Mouse (Mus musculus): Measurements from ENCODE around the gene Csnk1g1. TPM values are rescaled to one million over a fixed set of nuclear protein-coding genes. Genes with fewer than 3 reads are reported as not detected.

Csnk1g1 gene
- polyA plus RNA-seq, 1 experiment from 2014 or later = 25.4 TPM

DNA sequence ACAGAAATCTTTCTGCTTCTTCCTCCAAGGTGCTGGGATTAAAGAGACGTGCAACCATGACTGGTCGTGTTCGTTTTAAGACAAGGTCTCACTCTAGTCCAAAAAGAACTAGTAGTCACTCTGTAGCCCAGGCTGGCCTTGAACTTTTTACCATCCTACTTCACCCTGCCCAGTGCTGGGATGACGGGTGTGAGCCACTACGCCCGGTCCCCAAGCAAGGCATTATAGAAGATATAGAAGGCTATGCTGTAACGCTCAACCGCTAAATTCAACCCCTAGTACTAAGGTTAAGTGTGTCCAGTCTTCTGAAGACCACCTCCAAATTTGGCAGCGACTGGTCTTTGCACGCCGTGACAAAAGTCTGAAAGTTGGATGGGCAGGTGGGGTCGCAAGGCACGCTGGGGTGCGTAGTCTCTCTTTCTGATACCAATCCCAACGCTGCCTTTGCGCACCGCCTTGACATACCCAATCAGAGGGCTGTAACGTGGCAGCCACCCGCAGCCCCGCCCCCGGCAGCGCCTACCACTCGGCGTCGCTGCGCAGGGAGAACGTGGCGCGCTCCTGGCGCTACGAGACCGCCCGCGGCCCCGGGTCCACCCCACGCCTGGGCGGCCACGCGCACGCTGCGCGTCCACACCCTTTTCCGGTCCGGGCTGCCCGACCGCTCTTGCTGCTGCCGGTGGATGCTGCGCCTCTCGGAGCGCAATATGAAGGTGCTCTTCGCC, 151.0 kb downstream of the Csnk1g1 start, which contains the start of gene Ppib:
TSS of gene Ppib (plus strand) at position 640 of the 725 bp plus-strand sequence.
- WGBS = 2% methylated on average over 51 of the region's 51 CpGs
- H3K4me1 ChIP-seq (replicated peaks) = peaks cover 30% of the 10 kb centered on the region
- H3K9me3 ChIP-seq = no peaks in the 10 kb centered on the region
- peak within 1 kb of the TSS; percentile 88 for H3K4me3 ChIP-seq (replicated peaks)
- ATAC-seq = peak; percentile 98
- peaks cover 24% of the 10 kb centered on the region for H3K36me3 ChIP-seq
- peak within 1 kb of the TSS; percentile 85 for H3K27ac ChIP-seq
- peak within 1 kb of the TSS; percentile 79 for H3K4me2 ChIP-seq (replicated peaks)
- H3K9ac ChIP-seq (replicated peaks) = peak within 1 kb of the TSS; percentile 93
- H3K27me3 ChIP-seq = no peaks in the 10 kb centered on the region

GRCm38 (mm10) chr9:66060308-66060647, 151.6 kb downstream of the Csnk1g1 start:
- peaks cover 28% of the 10 kb centered on the region for H3K36me3 ChIP-seq
- H3K4me1 ChIP-seq (replicated peaks) = peaks cover 30% of the 10 kb centered on the region
- WGBS = 0% methylated on average over 19 of the region's 20 CpGs
- H3K27ac ChIP-seq = peak overlapping the region; percentile 85
- peak; percentile 78 for ATAC-seq
- H3K9me3 ChIP-seq = no peaks in the 10 kb centered on the region
- peak overlapping the region; percentile 93 for H3K9ac ChIP-seq (replicated peaks)
- H3K4me3 ChIP-seq (replicated peaks) = peak overlapping the region; percentile 88
- H3K27me3 ChIP-seq = no peaks in the 10 kb centered on the region
- peak overlapping the region; percentile 79 for H3K4me2 ChIP-seq (replicated peaks)

DNA sequence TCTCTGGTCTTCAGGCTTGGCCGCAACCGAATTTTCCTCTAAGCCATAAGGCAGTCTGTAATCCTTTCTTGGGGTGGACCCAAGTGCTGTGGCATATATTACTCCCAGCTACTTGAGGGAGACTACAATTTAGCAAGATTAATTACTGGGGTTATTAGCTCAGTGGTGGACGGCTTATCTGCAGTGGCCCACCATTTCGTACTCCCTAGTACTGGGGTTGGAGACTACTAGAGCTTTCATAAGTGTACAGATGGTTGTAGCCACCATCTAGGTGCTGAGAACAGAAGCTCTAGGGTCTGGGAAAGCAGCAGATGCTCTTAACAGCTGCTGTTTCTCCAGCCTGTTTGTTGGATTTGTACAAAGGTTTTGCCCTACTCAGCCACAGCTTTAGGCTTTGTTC, 152.3 kb downstream of the Csnk1g1 start:
- 26% methylated on average over 4 of the region's 4 CpGs for WGBS
- Histone ChIP-seq H3K36me3 (peaks cover 35% of the 10 kb centered on the region), H3K9me3 (no peaks in the 10 kb centered on the region), H3K27me3 (no peaks in the 10 kb centered on the region), H3K9ac (replicated peaks) (peak overlapping the region; percentile 93), H3K4me2 (replicated peaks) (peak overlapping the region; percentile 79), H3K27ac (peak overlapping the region; percentile 39; the same call in 1 of the 2 replicates), H3K4me3 (replicated peaks) (peak overlapping the region; percentile 88), H3K4me1 (replicated peaks) (peaks cover 30% of the 10 kb centered on the region)
- no peak for ATAC-seq

DNA sequence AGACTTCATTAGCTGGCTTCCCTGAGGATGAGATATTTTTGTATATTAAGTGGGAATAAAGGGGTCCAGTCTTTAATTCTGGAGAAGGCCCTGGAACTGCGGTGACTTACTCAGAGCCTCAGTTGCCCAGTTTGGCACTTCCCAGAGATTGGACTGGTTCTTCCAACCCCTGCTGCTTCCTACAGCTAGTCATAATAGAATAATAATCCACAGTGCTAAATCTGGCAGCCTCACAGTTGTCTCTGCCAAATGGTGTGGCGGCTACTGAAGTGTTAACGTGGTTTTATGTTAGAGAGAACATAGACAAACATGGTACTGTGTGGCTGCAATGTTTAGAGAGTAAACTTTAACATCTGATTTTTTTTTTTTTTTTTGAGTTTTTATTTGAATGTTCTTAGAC, 152.9 kb downstream of the Csnk1g1 start:
- Histone ChIP-seq H3K36me3 (peaks cover 41% of the 10 kb centered on the region), H3K4me3 (replicated peaks) (peak overlapping the region; percentile 88), H3K27ac (peak overlapping the region; percentile 39; the same call in 1 of the 2 replicates), H3K4me1 (replicated peaks) (peaks cover 30% of the 10 kb centered on the region), H3K9ac (replicated peaks) (peak overlapping the region; percentile 93), H3K4me2 (replicated peaks) (peak overlapping the region; percentile 79), H3K9me3 (no peaks in the 10 kb centered on the region), H3K27me3 (peaks cover 4% of the 10 kb centered on the region)
- 83% methylated on average over 3 of the region's 3 CpGs for WGBS
- no peak for ATAC-seq

DNA sequence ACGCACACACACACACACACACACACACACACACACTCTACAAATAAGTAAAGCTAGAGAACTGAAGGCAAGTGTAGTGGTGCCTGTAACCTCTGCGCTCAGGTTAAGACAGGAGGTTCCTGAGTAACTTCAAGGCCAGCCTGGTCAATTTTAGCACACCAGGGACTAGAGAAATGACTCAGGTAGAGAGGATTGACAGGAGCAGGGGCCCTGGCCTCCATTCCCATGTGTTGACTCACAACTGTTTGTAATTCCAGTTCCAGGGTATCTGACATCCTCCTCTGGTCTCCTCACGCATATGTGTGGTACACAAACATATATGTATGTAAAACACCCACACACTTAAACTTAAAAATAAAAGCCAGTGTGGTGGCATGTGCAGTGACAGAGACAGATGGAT, 154.7 kb downstream of the Csnk1g1 start:
- Histone ChIP-seq H3K4me3 (replicated peaks) (no peak overlapping the region), H3K4me2 (replicated peaks) (no peak overlapping the region), H3K4me1 (replicated peaks) (peaks cover 37% of the 10 kb centered on the region), H3K9ac (replicated peaks) (no peak overlapping the region), H3K27me3 (peaks cover 21% of the 10 kb centered on the region), H3K36me3 (peaks cover 51% of the 10 kb centered on the region), H3K9me3 (no peaks in the 10 kb centered on the region), H3K27ac (no peak overlapping the region)
- no peak for ATAC-seq
- 97% methylated on average over 3 of the region's 3 CpGs for WGBS

GRCm38 (mm10) chr9:66064316-66064715, 155.6 kb downstream of the Csnk1g1 start:
- no peak for ATAC-seq
- Histone ChIP-seq H3K9me3 (no peaks in the 10 kb centered on the region), H3K36me3 (peaks cover 51% of the 10 kb centered on the region), H3K4me3 (replicated peaks) (no peak overlapping the region), H3K4me2 (replicated peaks) (no peak overlapping the region), H3K27ac (no peak overlapping the region), H3K9ac (replicated peaks) (no peak overlapping the region), H3K27me3 (peaks cover 30% of the 10 kb centered on the region), H3K4me1 (replicated peaks) (peaks cover 37% of the 10 kb centered on the region)
- 95% methylated on average over 11 of the region's 11 CpGs for WGBS

GRCm38 (mm10) chr9:66066791-66067190, 158.1 kb downstream of the Csnk1g1 start:
- Histone ChIP-seq H3K27ac (no peak overlapping the region), H3K27me3 (peaks cover 49% of the 10 kb centered on the region), H3K36me3 (peaks cover 51% of the 10 kb centered on the region), H3K4me3 (replicated peaks) (no peak overlapping the region), H3K9ac (replicated peaks) (no peak overlapping the region), H3K4me1 (replicated peaks) (peaks cover 27% of the 10 kb centered on the region), H3K4me2 (replicated peaks) (no peak overlapping the region), H3K9me3 (no peaks in the 10 kb centered on the region)
- no peak for ATAC-seq
- 89% methylated on average over 3 of the region's 3 CpGs for WGBS

- no peaks in the 10 kb centered on the region for H3K9me3 ChIP-seq
- no peak overlapping the region for H3K27ac ChIP-seq
- peaks cover 47% of the 10 kb centered on the region for H3K36me3 ChIP-seq
- H3K4me1 ChIP-seq (replicated peaks) = peaks cover 21% of the 10 kb centered on the region
- no peak for ATAC-seq
- H3K4me2 ChIP-seq (replicated peaks) = no peak overlapping the region
- 19% methylated on average over 5 of the region's 5 CpGs for WGBS
- no peak overlapping the region for H3K9ac ChIP-seq (replicated peaks)
- H3K4me3 ChIP-seq (replicated peaks) = no peak overlapping the region
- peaks cover 49% of the 10 kb centered on the region for H3K27me3 ChIP-seq
These were observed 158.8 kb downstream of the Csnk1g1 start for GRCm38 (mm10) chr9:66067542-66067941.

- H3K27ac ChIP-seq = no peak overlapping the region
- H3K36me3 ChIP-seq = peaks cover 42% of the 10 kb centered on the region
- no peaks in the 10 kb centered on the region for H3K9me3 ChIP-seq
- H3K4me3 ChIP-seq (replicated peaks) = no peak overlapping the region
- no peak overlapping the region for H3K9ac ChIP-seq (replicated peaks)
- ATAC-seq = no peak
- H3K27me3 ChIP-seq = peaks cover 49% of the 10 kb centered on the region
- peaks cover 21% of the 10 kb centered on the region for H3K4me1 ChIP-seq (replicated peaks)
- H3K4me2 ChIP-seq (replicated peaks) = no peak overlapping the region; the same call in 1 of the 2 replicates
- WGBS = 59% methylated on average over 4 of the region's 4 CpGs
These were observed 159.3 kb downstream of the Csnk1g1 start for GRCm38 (mm10) chr9:66068056-66068455.

DNA sequence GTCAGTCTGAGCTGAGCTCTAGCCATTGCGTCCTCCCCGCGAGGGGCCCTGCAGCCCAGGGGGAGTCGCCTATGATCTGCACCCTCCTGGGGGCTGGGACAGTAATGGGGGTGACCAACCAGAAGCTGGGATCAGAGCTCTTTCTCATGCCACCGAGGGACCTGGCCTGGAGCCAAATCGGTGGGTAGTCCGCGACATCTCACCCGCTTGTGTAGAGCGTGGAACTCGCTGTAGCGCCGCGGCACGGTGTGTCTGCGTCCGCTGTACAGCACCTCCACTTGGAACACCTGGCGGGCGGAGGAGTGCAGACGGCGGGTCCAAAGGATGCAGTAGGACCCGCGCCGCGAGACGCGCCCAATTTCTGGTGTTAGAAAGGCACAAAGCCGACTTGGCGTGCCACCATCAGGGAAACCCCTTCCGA, 160.3 kb downstream of the Csnk1g1 start:
- no peaks in the 10 kb centered on the region for H3K9me3 ChIP-seq
- H3K4me2 ChIP-seq (replicated peaks) = peak overlapping the region; percentile 75
- H3K4me3 ChIP-seq (replicated peaks) = peak overlapping the region; percentile 49
- H3K27ac ChIP-seq = no peak overlapping the region
- WGBS = 1% methylated on average over 30 of the region's 30 CpGs
- peak overlapping the region; percentile 67 for H3K9ac ChIP-seq (replicated peaks)
- ATAC-seq = peak; percentile 71; the same call in 1 of the 2 replicates
- H3K27me3 ChIP-seq = peaks cover 49% of the 10 kb centered on the region
- peaks cover 33% of the 10 kb centered on the region for H3K36me3 ChIP-seq
- peaks cover 21% of the 10 kb centered on the region for H3K4me1 ChIP-seq (replicated peaks)

DNA sequence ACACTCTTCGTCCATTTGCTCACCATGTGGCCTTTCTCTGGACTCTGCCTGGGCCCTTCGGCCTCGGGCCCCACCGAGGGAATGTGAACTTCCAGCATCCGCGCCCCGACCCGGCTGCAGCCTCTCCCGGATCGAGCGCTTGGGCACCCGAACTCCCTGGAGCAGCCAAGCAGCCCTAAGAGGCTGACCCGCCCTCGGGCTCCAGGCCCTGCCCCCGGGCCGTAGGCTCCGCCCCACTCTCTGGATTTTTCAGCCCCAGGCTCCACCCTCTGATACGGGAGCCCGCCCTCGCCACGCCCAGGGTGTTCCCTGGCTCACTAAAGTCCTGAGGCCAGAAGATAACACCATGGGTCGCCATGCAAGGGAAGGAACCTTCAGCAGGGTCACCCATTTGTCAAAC, 160.9 kb downstream of the Csnk1g1 start, which contains the start of gene Snx22:
TSS of gene Snx22 (minus strand) at position 137 of the 400 bp plus-strand sequence.
- Histone ChIP-seq H3K36me3 (peaks cover 27% of the 10 kb centered on the region), H3K9ac (replicated peaks) (peak within 1 kb of the TSS; percentile 67), H3K4me3 (replicated peaks) (peak within 1 kb of the TSS; percentile 49), H3K4me1 (replicated peaks) (peaks cover 21% of the 10 kb centered on the region), H3K9me3 (no peaks in the 10 kb centered on the region), H3K27me3 (peaks cover 49% of the 10 kb centered on the region), H3K27ac (no peak within 1 kb of the TSS), H3K4me2 (replicated peaks) (peak within 1 kb of the TSS; percentile 75)
- WGBS = 1% methylated on average over 22 of the region's 22 CpGs
- peak; percentile 75 for ATAC-seq

GRCm38 (mm10) chr9:66070151-66070550, 161.4 kb downstream of the Csnk1g1 start:
- Histone ChIP-seq H3K27ac (no peak overlapping the region), H3K4me2 (replicated peaks) (0 out of 2 replicates have a peak overlapping the region, but pooled peaks have one; percentile 75), H3K4me1 (replicated peaks) (peaks cover 21% of the 10 kb centered on the region), H3K27me3 (peaks cover 49% of the 10 kb centered on the region), H3K36me3 (peaks cover 25% of the 10 kb centered on the region), H3K9ac (replicated peaks) (no peak overlapping the region), H3K9me3 (no peaks in the 10 kb centered on the region), H3K4me3 (replicated peaks) (no peak overlapping the region)
- no peak for ATAC-seq
- 89% methylated on average over 5 of the region's 5 CpGs for WGBS

Data from midbrain, embryonic 13.5 days (tissue).